Mouse (Mus musculus): ENCODE data around the gene Arl4c.

Gene Arl4c

GRCm38 (mm10) chr1:88701870-88702661 lies at the start of gene Arl4c:
TSS of gene Arl4c (minus strand) at chr1:88702221.
- peak; percentile 77 for DNase-seq

GRCm38 (mm10) chr1:88751332-88751731 lies 49.3 kb upstream of the Arl4c start:
- DNase-seq, result no peak

GRCm38 (mm10) chr1:88750576-88750975 lies 48.6 kb upstream of the Arl4c start:
- no peak for DNase-seq

GRCm38 (mm10) chr1:88750126-88750525 lies 48.1 kb upstream of the Arl4c start:
- DNase-seq, result no peak

- no peak for DNase-seq
Observed at GRCm38 (mm10) chr1:88749106-88749505, 47.1 kb upstream of the Arl4c start.

- DNase-seq, result peak; percentile 75
Observed at GRCm38 (mm10) chr1:88745256-88745655, 43.2 kb upstream of the Arl4c start.

GRCm38 (mm10) chr1:88744261-88744660 lies 42.2 kb upstream of the Arl4c start:
- DNase-seq, result no peak

GRCm38 (mm10) chr1:88742372-88742771 lies 40.4 kb upstream of the Arl4c start:
- peak; percentile 62 for DNase-seq

- DNase-seq, result no peak
Observed at GRCm38 (mm10) chr1:88739546-88739945, 37.5 kb upstream of the Arl4c start.

GRCm38 (mm10) chr1:88738931-88739330 lies 36.9 kb upstream of the Arl4c start:
- no peak for DNase-seq

- no peak for DNase-seq
Observed at GRCm38 (mm10) chr1:88729496-88729895, 27.5 kb upstream of the Arl4c start.

- no peak for DNase-seq
Observed at GRCm38 (mm10) chr1:88727369-88727768, 25.3 kb upstream of the Arl4c start.

- DNase-seq, result no peak
Observed at GRCm38 (mm10) chr1:88725716-88726115, 23.7 kb upstream of the Arl4c start.

- no peak for DNase-seq
Observed at GRCm38 (mm10) chr1:88720626-88721229, 18.7 kb upstream of the Arl4c start.

GRCm38 (mm10) chr1:88718563-88718962 lies 16.5 kb upstream of the Arl4c start:
- peak; percentile 11 for DNase-seq

- DNase-seq, result no peak
Observed at GRCm38 (mm10) chr1:88717736-88718135, 15.7 kb upstream of the Arl4c start.

- DNase-seq, result no peak
Observed at GRCm38 (mm10) chr1:88712011-88712410, 10.0 kb upstream of the Arl4c start.

- DNase-seq, result no peak
Observed at GRCm38 (mm10) chr1:88708646-88709305, 6.8 kb upstream of the Arl4c start.

- DNase-seq, result no peak
Observed at GRCm38 (mm10) chr1:88708191-88708590, 6.2 kb upstream of the Arl4c start.

- no peak for DNase-seq
Observed at GRCm38 (mm10) chr1:88707536-88707935, 5.5 kb upstream of the Arl4c start.

GRCm38 (mm10) chr1:88705799-88706198 lies 3.8 kb upstream of the Arl4c start:
- DNase-seq, result peak; percentile 94

- DNase-seq, result peak; percentile 48
Observed at GRCm38 (mm10) chr1:88705050-88705449, 3.0 kb upstream of the Arl4c start.

- peak; percentile 37 for DNase-seq
Observed at GRCm38 (mm10) chr1:88700961-88701861, 810 bp downstream of the Arl4c start.
